Mouse (Mus musculus) lung, embryonic 16.5 days (tissue): Measurements from ENCODE around the gene Sprn. TPM values are rescaled to one million over a fixed set of nuclear protein-coding genes. Genes with fewer than 3 reads are reported as not detected.
"Not testable (repeated sequence)": the region's sequence is repeated elsewhere in the genome, so short reads cannot be mapped to it uniquely, and the experiment has no call there.

ENCODE experiments used
- ATAC-seq: fragments of 200-750 bp; cut with Nextera tagmentation; 2 replicates; pipeline ENCODE4 v1.8.0; 2017; ENCODE audit warnings: low read depth, mild to moderate bottlenecking, moderate library complexity
- H3K27ac ChIP-seq: fragments of 300-500 bp; sonication (generic); 2 replicates; pipeline ENCODE4 v1.5.1; 2014; ENCODE audit warnings: mild to moderate bottlenecking, control low read depth, low read length
- H3K27me3 ChIP-seq: fragments of 300-500 bp; sonication (generic); 2 replicates; pipeline ENCODE4 v1.6.1; 2014; ENCODE audit warnings: low read depth, low read length, mixed read lengths; ENCODE audit not compliant: control insufficient read depth, insufficient read depth
- H3K36me3 ChIP-seq: fragments of 300-500 bp; sonication (generic); 2 replicates; pipeline ENCODE4 v1.6.1; 2014; ENCODE audit warnings: low read length; ENCODE audit not compliant: control insufficient read depth, insufficient read depth
- H3K4me1 ChIP-seq: fragments of 300-500 bp; sonication (generic); replicated peaks from 2 replicates; pipeline ENCODE4 v1.6.1; 2014; ENCODE audit warnings: low read length, mixed read lengths; ENCODE audit not compliant: control insufficient read depth, insufficient read depth
- H3K4me2 ChIP-seq: fragments of 300-500 bp; sonication (generic); 2 replicates; pipeline ENCODE4 v1.6.1; 2014; ENCODE audit warnings: low read depth, low read length, control low read depth
- H3K4me3 ChIP-seq: fragments of 300-500 bp; sonication (generic); 2 replicates; pipeline ENCODE4 v1.5.1; 2014; ENCODE audit warnings: mild to moderate bottlenecking, low read length, control low read depth
- H3K9ac ChIP-seq: fragments of 300-500 bp; sonication (generic); 2 replicates; pipeline ENCODE4 v1.6.1; 2014; ENCODE audit warnings: low read length, control low read depth
- H3K9me3 ChIP-seq: fragments of 300-500 bp; sonication (generic); 2 replicates; pipeline ENCODE4 v1.6.1; 2016; ENCODE audit warnings: low read length; ENCODE audit not compliant: control insufficient read depth
- WGBS: fragments of 180-500 bp; shearing (Covaris S2); extraction: QIAGEN DNeasy Blood & Tissue Kit; methylation state at CpG from one replicate; pipeline ENCODE4 v1.1.7; 2014; 5-methylcytosine and 5-hydroxymethylcytosine counted together
- polyA plus RNA-seq: library from polyadenylated mRNA; unstranded; fragments of >200 nt; fragmentation: Nextera tagmentation; extraction: Ambion mirVana; gene quantifications from 2 replicates; pipeline ENCODE4 v1.2.1, GENCODE M21; 2015

Sprn gene
- polyA plus RNA-seq, 1 experiment from 2014 or later: 0.41 TPM

DNA sequence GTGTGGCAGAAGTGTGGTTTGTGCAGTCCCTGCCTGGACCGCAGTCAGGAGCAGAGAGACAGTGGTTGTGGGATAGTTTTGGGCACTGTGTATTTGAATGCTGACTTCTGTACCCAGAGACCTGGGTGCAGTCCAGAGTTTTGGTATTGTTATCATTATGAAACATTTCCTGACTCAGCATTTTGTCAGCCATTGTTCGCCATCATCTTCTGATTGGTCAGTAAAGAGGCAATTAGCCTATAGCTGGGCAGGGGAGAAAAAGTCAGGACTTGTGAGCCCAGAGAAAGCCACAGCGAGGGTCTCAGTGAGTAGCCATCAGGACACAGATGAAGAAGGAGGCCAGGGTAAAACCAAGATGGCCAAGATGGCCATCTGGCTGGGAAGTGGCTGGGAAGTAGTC lies 5.7 kb upstream of the Sprn start:
- Histone ChIP-seq H3K9me3 (no peaks in the 10 kb centered on the region), H3K27ac (no peak overlapping the region), H3K27me3 (peaks cover 5% of the 10 kb centered on the region; the same call in 1 of the 2 replicates), H3K4me1 (no peaks in the 10 kb centered on the region), H3K36me3 (no peaks in the 10 kb centered on the region), H3K4me2 (no peak overlapping the region), H3K9ac (no peak overlapping the region), H3K4me3 (no peak overlapping the region)
- no peak for ATAC-seq
- 71% methylated on average over 3 of the region's 3 CpGs for WGBS

DNA sequence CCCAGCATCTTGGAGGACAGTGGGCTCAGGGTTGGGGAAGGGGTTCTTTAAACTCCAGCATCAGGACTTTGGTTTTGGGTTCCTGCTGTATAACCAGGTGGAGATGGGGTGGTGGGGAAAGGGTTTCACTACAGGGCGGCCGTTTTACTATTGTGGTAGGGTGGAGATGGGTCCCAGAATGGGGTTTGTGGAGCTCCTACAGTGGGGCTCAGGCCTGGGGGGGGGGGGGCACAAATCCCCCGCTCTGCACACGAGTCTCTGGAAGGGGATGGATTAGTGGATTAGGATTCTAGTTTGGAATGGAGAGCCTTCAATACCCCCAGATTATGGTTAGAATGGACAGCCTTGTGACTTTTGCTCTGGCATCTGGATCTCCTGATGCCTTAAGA lies 854 bp downstream of the Sprn start:
- Histone ChIP-seq H3K27ac (no peak overlapping the region), H3K9me3 (no peaks in the 10 kb centered on the region), H3K9ac (no peak overlapping the region), H3K36me3 (no peaks in the 10 kb centered on the region), H3K4me2 (no peak overlapping the region), H3K27me3 (peaks cover 27% of the 10 kb centered on the region), H3K4me1 (peaks cover 3% of the 10 kb centered on the region; the same call in 1 of the 2 replicates), H3K4me3 (no peak overlapping the region)
- no peak for ATAC-seq
- WGBS: 28% methylated on average over 4 of the region's 4 CpGs

DNA sequence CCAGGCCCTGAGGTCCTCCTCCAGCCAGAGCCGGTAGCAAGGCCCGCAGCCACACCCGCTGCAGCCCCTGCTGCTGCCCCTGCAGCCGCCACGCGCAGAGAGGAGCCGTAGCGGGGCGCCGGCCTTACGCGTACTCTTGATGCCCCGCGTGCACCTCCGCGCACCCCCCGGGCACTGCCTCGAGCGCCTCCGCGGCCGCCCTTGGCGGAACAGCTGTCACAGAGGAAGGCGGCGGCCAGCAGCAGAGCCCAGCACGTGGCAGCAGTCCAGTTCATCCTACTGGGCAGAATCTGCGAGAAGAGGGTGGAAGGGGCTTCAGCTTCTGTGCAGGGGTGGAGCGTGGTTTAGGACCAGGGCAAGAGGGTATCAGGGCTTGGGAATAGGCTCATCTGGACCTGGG lies 1.3 kb downstream of the Sprn start:
- H3K9ac ChIP-seq: 0 out of 2 replicates have a peak overlapping the region, but pooled peaks have one; percentile 38
- 0 out of 2 replicates have a peak overlapping the region, but pooled peaks have one; percentile 16 for H3K4me3 ChIP-seq
- H3K27me3 ChIP-seq: peaks cover 23% of the 10 kb centered on the region
- 3% methylated on average over 27 of the region's 28 CpGs for WGBS
- H3K4me1 ChIP-seq: peaks cover 3% of the 10 kb centered on the region; the same call in 1 of the 2 replicates
- ATAC-seq: peak; percentile 15; the same call in 1 of the 2 replicates
- no peaks in the 10 kb centered on the region for H3K36me3 ChIP-seq
- H3K4me2 ChIP-seq: peak overlapping the region; percentile 44
- no peaks in the 10 kb centered on the region for H3K9me3 ChIP-seq
- H3K27ac ChIP-seq: no peak overlapping the region

DNA sequence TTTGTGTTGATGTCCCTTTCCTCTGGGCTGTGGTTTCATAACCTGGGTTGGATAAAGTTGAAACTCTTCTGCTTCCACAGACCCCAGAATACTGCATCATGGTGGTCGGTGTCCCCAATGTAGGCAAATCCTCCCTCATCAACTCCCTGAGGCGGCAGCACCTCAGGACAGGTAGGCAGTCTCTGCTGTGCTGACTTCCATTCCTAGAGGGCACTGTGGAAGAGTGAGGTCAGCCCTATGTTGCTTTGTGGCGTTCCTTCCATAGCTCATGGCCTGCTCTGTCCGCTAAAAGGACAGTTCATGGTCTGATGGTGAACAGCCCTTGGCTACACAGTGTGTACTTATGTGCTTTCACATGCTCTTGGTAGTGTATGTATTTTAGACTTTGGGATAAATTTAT lies 10.1 kb downstream of the Sprn start:
- ATAC-seq: no peak
- 81% methylated on average over 4 of the region's 4 CpGs for WGBS
- Histone ChIP-seq H3K9me3 (no peaks in the 10 kb centered on the region), H3K4me1 (no peaks in the 10 kb centered on the region; the same call in 1 of the 2 replicates), H3K36me3 (no peaks in the 10 kb centered on the region), H3K4me3 (no peak overlapping the region), H3K4me2 (no peak overlapping the region), H3K27me3 (no peaks in the 10 kb centered on the region), H3K27ac (no peak overlapping the region), H3K9ac (no peak overlapping the region)

DNA sequence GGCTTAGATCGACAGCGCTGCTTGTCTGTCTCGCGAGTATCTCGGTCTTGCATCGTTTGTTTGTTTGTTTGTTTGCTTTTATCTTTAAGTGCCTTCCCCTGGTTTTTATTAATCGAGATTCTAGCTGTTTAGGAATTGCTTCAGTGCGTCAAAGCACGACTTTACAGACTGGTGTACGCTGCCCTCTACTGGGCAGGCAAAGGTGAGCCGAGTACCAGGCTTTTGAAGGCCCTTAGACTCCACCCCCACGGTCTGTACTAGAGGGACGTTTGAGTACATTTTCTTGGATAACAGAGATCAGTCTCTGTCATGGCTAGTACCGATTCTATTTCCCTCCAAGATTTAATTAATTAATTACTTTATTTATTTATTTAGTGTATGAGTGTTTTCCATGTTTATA lies 13.3 kb downstream of the Sprn start:
- Histone ChIP-seq H3K4me1 (peaks cover 4% of the 10 kb centered on the region; the same call in 1 of the 2 replicates), H3K27me3 (no peaks in the 10 kb centered on the region), H3K4me3 (no peak overlapping the region), H3K9me3 (no peaks in the 10 kb centered on the region), H3K4me2 (no peak overlapping the region), H3K27ac (no peak overlapping the region), H3K9ac (no peak overlapping the region), H3K36me3 (no peaks in the 10 kb centered on the region)
- 4% methylated on average over 14 of the region's 14 CpGs for WGBS
- no peak for ATAC-seq

DNA sequence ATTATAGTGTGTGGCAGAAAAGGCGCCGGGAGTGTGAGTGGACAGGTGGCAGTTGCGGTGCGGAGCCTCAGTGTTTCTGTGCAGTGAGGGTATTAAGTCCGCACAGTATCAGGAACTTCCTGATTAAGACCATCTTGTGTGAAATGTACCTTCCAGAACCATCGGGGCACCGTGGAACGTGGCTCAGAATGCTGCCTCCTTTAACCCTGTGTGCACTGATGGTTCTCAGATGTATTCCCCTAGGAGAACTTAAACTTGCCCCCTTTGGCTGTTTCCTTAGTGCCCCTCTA lies 16.7 kb downstream of the Sprn start:
- H3K4me2 ChIP-seq: peak overlapping the region; percentile 81
- no peak for ATAC-seq
- peak overlapping the region; percentile 69 for H3K4me3 ChIP-seq
- H3K27me3 ChIP-seq: no peaks in the 10 kb centered on the region
- peak overlapping the region; percentile 84 for H3K9ac ChIP-seq
- no peaks in the 10 kb centered on the region for H3K36me3 ChIP-seq
- H3K9me3 ChIP-seq: no peaks in the 10 kb centered on the region
- peaks cover 4% of the 10 kb centered on the region; the same call in 1 of the 2 replicates for H3K4me1 ChIP-seq
- 0% methylated on average over 8 of the region's 8 CpGs for WGBS
- peak overlapping the region; percentile 21; the same call in 1 of the 2 replicates for H3K27ac ChIP-seq

DNA sequence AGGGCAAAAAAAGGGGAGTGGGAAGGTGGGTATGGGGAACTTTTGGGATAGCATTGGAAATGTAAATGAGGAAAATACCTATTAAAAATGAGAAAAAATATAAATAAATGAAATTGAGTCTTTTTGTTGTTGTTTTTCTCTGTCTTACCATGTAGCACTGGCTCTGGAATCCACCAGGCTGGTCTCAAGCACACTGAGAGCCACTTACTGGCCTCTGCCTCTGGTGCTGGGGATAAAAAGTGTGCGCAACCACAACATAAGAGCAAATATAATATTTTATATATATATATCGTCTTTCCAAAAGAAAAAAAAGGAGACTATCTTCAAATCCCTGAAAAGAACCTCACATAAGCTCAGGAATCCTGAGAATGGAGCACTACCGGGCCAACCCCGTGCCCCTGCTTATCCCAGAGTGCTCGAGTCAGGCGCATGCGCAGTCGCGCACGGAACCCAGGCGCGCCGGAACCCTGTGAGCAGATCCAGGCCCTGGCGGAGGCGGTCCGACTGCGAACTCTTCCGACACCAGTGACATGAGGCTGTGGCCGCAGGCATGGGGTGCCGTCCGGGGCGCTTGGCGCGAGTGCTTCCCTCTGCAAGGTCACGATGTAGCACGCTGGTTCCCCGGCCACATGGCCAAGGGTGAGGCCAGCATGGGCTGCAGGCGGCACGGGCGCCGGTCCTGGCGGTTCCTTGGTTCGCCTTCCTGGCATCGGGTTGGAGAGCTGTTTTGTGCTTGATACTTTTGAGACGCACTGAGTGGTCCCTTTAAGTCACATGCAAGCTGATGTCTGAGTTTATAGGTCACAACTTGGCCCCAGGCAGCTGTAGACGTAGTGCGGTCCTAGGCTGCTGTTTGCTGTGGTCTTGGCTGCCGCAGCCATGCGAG lies 17.3 kb downstream of the Sprn start, which contains the start of gene Mtg1:
Gene Mtg1, plus strand, starts transcription at position 430 of the 886 bp plus-strand sequence.
- Histone ChIP-seq H3K4me2 (peak within 1 kb of the TSS; percentile 81), H3K36me3 (no peaks in the 10 kb centered on the region), H3K4me3 (peak within 1 kb of the TSS; percentile 69), H3K27me3 (no peaks in the 10 kb centered on the region), H3K9ac (peak within 1 kb of the TSS; percentile 84), H3K27ac (peak within 1 kb of the TSS; percentile 21; the same call in 1 of the 2 replicates), H3K9me3 (no peaks in the 10 kb centered on the region), H3K4me1 (peaks cover 4% of the 10 kb centered on the region; the same call in 1 of the 2 replicates)
- peak; percentile 99 for ATAC-seq
- 2% methylated on average over 39 of the region's 39 CpGs for WGBS

DNA sequence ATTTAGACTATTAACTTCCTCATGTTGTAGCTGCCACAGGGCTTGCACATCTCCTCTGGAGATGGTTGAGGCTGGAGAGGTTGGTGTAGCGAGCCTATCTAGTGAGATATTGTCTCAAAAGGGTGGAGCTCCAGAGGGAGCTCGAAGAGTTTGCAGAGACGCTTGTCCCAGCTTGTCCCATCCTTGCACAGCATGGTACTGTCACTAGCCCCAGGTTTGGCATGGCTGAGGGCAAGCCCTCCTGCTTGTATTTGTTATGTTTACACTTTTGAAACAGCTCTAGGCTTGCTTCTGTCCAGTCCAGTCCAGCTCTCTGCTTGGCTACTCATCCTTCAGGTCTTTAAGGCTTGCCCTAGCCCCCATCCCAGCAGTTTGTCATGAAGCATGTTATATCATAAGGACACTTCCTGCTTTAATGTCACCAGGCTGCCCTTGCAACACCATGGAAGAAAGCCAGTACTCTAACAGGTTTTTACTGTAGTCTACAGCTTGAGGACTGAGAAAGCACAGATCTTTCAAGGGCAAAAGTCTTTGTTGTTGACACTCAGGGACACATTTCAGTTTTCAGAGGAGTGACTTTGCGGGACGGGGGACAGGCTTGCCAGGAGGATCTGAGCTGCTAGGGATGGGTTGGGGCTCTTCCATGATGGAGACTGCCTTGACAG lies 19.4 kb downstream of the Sprn start:
- Histone ChIP-seq H3K9ac (no peak overlapping the region), H3K4me1 (peaks cover 4% of the 10 kb centered on the region; the same call in 1 of the 2 replicates), H3K9me3 (no peaks in the 10 kb centered on the region), H3K27ac (no peak overlapping the region), H3K4me3 (no peak overlapping the region), H3K27me3 (no peaks in the 10 kb centered on the region), H3K36me3 (peaks cover 5% of the 10 kb centered on the region; the same call in 1 of the 2 replicates), H3K4me2 (no peak overlapping the region)
- no peak for ATAC-seq
- 83% methylated on average over 5 of the region's 5 CpGs for WGBS

DNA sequence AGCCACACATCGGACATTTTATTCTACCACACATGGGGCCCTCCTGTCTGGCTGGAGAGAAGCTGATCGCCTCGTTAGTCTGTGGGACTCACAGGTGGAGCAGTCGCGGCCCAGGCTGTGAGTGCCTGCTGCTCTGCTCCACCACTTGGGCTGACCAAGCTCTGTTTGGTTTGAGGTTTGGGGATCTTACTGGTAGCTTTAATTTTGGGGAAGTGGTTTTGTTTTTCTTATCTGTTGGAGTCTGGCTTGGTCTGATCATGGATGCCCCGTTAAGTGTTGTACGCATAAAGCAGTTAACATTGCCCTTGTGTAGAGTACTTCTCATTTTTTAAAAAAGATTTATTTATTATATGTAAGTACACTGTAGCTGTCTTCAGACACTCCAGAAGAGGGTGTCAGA lies 20.6 kb downstream of the Sprn start:
- H3K4me1 ChIP-seq, H3K36me3 ChIP-seq, H3K4me2 ChIP-seq, H3K27me3 ChIP-seq, H3K9me3 ChIP-seq, H3K27ac ChIP-seq, H3K4me3 ChIP-seq, ATAC-seq, H3K9ac ChIP-seq: not testable (repeated sequence)
- 87% methylated on average over 5 of the region's 7 CpGs for WGBS
